Mouse (Mus musculus): ENCODE results near the gene Gm4881. TPM values are rescaled to one million over a fixed set of nuclear protein-coding genes. Genes with fewer than 3 reads are reported as not detected.

The Gm4881 gene
- polyA plus RNA-seq (2012; rRNA removed), result not detected in 2 replicates

DNA sequence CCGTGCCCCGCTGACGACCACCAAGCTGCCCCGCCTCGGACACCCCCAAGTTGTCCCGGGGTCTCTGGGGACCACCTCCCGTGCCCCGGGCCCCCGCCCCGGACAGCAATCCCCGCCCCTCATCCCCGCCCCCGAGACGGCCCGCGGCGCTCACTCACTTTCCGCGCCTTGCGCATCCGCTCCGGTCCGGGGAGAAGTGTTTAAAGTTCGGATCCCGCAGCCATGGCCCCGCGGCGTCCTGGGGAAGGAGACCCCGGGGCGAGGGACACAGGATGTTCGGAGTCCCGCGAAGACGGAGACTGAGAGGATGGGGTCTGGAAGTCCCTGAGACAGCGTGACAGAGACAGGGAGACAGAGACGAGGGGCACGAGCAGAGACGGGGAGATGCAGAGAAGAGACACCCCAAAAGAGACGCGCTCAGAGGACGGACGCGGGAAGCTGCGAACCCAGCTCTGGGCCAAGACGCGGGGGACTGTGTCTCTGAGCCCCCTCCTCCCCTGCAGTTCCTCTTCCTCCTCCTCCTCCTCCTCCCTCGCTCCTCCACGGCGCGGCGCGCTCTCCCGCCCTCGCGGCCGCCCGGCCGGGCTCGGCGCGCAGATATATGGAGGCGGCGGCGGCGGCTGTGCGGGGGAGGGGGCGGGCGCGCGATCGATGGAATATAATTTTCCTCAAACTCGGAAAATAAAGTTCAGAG, at the start of gene Gm4881:
Gm4881 (minus strand) TSS at position 238 of the 694 bp plus-strand sequence.
- no peak for DNase-seq (ENCODE audit: low read depth, low spot score)
- 2% methylated on average over 72 of the region's 72 CpGs for WGBS

DNA sequence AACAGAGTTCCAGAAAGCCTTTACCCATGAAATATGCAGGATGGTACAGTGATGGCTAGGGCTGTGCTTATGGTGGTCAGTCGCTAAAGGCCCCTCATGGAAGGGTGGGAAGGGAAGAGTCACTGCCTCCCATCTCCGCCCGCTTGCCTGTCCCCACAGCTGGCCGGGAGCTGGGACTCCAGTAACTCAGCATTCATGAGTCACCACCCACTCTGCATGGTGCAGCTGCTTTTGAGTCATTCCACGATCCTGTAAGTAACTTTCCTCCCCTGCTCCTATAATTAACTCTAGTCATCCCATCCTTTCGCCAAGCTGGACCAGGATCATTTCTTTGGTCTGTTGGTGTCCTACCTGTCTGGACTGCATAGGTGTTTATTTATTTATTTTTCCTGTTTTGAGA, 48.8 kb upstream of the Gm4881 start:
- DNase-seq (ENCODE audit: low read depth, low spot score), result no peak
- 50% methylated on average over 6 of the region's 6 CpGs for WGBS

DNA sequence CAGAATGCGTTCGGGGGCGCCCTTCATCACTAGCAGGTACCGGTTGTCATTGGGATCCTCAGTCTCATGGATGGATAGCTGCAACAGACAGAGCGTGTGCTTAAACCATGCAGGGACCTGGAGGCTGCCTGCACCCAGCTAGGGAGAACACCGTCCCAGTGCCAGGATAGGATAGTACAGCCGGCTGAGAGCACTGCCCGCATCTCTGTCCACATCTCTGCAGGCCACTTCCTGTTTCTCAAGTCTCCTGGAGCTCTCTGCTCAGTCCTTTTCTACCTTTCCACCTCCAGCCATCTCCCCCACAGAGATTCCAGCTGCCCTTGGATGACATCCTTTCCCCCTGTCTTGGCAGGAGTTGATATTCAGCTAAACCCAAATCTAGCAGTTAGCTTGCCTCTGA, 46.2 kb upstream of the Gm4881 start:
- no peak for DNase-seq (ENCODE audit: low read depth, low spot score)
- 79% methylated on average over 8 of the region's 8 CpGs for WGBS

DNA sequence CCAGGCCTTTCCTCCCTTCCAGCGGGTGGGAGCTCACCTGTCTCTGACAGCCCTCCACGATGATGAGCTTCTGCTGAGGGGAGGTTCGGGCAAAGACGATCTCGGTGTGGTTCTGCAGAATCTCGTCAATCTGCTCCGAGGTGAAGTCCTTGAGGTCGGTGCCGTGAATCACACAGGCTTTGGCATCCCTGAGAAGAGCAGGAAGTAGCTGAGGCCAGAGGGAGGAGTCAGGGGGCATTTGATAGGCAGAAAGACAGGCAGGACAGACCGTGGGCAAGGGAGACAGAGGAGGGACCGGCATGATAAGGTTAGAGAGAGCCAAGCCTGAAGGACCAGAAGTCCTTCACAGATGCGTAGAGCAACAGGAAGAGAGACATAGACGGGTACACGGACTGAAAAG, 43.6 kb upstream of the Gm4881 start:
- 72% methylated on average over 14 of the region's 14 CpGs for WGBS
- no peak for DNase-seq (ENCODE audit: low read depth, low spot score)

DNA sequence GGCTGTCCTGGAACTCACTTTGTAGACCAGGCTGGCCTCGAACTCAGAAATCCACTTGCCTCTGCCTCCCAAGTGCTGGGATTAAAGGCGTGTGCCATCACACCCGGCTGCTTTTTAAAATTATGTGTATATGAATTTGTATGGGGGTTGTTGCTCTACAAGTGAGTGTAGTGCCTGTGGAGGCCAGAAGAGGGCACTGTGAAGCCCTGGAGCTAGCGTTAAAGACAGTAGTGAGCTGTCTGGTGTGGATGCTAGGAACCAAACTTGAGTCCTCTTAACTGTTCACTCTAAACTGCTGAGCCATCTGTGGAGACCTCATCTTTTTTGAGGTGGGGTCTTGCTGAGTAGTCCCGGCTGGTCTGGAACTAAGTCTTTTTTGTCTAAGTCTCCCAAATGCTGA, 41.5 kb upstream of the Gm4881 start:
- DNase-seq (ENCODE audit: low read depth, low spot score), result no peak
- 65% methylated on average over 5 of the region's 5 CpGs for WGBS

DNA sequence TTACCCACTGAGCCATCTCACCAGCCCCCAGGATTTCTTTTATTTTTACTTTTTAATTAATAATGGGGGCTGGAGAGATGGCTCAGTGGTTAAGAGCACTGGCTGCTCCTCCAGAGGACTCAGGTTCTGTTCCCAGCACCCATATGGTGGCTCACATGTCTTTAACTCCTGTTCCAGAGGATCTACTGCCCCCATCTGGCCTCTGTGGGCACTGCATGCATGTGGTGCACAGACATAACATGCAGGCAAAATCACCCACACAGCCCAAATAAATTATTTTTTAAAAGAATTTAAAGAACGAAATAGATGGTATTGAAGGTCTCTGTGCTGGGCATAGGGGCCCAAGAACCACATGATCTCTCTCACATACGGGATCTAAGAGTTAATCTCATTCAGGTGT, 40.0 kb upstream of the Gm4881 start:
- WGBS, result 88% methylated on average over 2 of the region's 2 CpGs
- no peak for DNase-seq (ENCODE audit: low read depth, low spot score)

DNA sequence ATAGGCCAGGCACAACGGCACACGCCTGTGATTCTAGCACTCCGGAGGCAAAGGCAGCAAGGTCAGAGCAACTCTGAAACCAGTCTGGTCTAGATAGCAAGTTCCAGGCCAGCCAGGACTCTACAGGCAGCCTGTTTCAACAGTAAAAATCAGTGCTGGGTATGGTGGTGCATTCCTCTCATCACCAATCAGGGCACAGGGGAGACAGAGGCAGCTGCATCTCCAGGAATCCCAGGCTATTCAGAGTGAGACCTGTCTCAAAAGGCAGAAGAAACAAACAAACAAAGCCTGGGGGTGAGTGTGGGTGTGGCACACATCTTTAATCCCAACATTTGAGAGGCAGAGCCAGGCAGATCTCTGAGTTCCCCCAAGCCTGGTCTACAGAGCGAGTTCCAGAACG, 39.1 kb upstream of the Gm4881 start:
- 68% methylated on average over 5 of the region's 5 CpGs for WGBS
- no peak for DNase-seq (ENCODE audit: low read depth, low spot score)

DNA sequence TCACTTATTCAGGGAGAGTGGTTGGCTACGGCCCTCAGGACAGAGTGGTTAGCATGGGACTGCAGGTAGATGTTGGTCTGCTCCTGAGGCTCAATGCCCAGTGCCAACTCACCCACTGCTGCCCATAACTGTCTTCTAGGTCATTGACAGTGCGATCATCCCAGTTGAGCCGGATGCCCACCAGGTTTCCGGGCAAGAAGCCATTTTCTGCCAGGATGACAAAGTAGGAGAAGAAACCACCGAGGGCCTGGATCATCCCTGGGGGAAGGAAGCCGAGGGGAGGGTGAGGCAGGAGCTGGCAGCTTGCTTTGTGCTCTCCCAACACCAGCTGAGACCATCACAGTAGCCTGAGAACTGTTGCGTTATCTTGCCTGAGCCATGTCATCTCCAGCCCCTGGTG, 36.1 kb upstream of the Gm4881 start:
- 80% methylated on average over 7 of the region's 7 CpGs for WGBS

DNA sequence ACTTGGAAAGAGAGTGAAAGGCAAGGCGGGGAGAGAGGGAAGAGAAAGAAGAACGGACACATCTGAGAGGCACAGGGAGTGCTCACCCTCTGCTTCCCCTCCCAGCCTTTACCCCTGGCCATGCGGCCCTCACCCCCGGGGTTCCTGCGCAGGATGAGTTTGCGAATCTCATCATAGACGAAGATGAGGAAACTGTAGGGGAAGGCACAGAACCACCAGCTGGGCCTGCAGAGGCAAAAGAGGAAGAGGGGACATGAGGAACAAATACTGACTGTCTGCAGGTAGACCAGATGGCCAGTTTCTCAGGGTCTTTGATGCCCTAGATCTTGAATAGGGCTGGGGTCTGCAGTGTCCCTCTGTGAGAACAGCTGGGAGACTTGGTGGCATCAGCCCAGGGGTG, 34.5 kb upstream of the Gm4881 start:
- no peak for DNase-seq (ENCODE audit: low read depth, low spot score)
- 77% methylated on average over 7 of the region's 7 CpGs for WGBS

More for the DNA sequence above, 36.1 kb upstream of the Gm4881 start:
- no peak for DNase-seq (ENCODE audit: low read depth, low spot score)

DNA sequence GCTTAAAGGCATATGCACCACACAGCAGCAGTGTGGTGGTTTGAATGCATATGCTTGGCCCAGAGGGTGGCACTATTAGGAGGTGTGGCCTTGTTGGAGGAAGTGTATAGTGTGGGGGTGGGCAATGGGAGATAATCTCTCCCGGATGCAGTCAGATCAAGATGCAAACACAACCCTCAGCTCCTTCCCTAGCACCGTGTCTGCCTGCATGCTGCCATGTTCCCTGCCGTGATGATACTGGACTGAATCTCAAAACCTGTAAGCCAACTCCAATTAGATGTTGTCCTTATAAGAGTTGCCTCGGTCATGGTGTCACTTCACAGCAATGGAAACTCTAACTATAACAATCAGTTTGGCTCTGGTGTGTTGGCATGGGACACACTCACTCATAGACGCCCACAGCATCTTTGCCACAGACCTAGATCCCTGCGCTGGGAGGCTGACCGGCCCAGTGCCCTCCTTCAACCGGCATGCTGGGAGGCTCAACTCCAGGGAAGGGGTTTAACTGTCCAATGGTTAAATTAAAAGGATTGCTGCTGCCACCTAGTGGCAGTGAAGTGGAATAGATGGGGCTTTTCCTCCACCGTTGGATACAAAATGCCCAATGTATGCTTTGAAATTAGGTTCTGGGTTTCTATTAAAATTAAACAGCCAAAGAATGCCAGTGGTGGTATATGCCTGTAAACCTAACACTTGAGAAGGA, 30.8 kb upstream of the Gm4881 start:
- WGBS, result 32% methylated on average over 9 of the region's 9 CpGs
- peak; percentile 27 for DNase-seq (ENCODE audit: low read depth, low spot score)

DNA sequence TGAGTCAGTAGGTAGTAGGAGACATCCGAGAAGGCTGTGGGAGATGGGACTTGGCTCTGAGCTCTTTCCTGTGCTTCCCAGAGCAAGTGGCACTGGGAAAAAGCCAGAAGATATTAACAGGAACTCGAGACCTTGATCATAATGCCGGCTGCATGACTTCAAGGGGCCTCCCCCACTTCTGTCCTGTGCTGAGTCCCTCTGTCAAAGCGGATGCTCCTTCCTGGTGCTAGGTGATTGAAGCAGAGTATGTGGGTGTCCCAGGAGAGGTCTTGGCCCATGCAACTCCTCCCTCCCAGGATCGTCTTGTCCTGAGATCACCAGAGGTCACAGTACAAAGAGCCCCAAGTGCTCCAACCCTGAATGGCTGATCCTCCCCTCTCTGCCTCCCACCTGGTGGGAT, 29.6 kb upstream of the Gm4881 start:
- WGBS, result 82% methylated on average over 5 of the region's 5 CpGs

DNA sequence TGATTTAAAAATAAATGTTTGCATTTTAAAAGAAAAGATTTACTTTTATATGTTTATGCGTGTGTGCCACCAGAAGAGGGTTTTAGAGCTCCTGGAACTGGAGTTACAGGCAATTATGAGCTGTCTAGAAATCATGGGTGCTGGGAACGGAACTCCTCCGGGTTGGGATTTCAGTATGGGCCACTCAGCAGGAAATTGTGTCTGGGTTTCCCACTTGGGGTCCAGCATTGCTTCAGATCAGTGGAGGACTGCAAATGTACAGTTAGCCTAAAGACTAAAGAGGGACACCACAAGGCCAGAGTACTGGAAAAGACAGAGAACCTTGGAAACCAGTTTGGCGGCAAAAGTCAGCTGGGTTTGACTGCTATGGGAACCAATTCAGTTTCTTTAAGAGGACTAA, 28.9 kb upstream of the Gm4881 start:
- WGBS, result 80% methylated on average over 4 of the region's 4 CpGs
- DNase-seq (ENCODE audit: low read depth, low spot score), result no peak

More for the DNA sequence above, 29.6 kb upstream of the Gm4881 start:
- no peak for DNase-seq (ENCODE audit: low read depth, low spot score)

DNA sequence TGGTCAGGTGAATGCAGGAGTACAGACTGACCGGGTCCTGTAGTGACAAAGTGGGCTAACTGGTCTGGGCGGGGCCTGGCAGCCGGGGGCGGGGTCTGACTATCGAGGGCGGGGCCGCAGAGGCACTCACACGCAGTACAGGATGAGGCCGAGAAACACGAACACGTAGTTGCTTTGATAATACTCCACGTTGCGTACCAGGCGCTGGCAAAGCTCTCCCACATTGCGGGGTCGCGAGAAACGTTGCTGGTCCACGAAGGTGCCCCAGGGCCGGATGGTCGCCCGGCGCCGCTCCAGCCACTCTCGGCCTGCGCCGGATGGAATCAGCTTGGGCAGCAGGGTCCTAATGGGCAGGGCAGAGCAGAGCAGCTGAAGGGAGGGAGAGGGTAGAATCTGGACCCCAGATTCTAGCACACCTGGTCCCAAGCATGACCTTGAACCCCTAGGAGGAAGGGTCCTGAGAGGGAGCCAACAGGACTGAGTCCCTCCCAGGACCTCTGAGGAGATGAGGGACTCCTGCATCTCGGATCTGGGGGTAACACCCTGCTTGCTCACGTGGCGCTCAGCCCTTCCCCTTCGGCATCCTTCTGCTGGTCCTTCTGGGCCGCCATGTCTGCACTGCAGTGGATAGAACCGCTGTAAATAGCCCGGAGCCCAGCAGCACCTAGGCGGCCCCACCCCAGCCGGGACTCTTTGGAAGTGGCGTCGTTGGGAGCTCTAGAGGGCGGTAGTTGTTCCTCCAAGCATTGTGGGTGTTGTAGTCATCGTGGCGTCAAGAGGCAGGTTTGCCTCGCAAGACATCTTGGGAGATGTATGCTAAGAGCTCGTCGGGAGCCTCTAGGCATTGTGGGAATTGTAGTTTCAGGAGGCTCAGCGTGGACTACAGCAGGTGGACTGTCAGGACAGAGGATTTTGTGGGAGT, 27.9 kb upstream of the Gm4881 start, which contains the start of gene Rabac1:
Rabac1 (minus strand) TSS at position 783 of the 922 bp plus-strand sequence.
- under 1% methylated on average over 45 of the region's 45 CpGs for WGBS
- peak; percentile 98 for DNase-seq (ENCODE audit: low read depth, low spot score)

DNA sequence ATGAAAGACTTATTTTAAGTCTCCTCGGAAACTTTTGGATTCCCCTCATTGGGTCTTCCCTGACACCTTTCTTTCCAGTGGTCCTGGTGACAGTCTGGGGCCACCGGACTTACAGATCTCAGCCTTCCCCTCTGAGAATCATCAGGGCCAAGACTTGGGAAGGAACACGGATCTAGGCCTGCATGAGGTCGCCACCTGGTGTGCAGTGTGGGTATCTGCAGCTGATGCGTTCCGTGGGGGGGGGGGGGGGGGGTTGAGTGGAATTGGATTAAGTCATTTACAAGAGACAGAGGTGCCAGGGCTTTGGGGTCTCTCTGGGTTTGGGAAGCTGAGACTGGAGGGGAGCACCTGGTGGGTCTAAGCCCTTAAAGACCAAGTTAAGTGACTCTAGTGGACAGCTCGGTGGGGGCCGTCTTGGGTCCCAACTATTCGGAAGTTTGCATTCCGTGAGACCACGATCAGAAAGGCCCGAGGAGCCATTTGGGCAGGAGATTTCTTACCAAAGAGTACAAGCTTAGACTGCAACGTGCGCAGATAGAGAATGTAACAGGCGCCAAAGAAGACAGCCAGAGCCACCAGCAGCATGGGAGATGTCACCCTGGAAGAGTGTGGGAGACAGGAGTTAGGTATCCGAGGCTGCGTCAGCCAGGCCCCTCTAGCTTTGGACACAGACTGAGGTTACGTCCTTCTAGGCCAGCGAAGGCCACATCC, 27.1 kb upstream of the Gm4881 start:
- peak; percentile 13 for DNase-seq (ENCODE audit: low read depth, low spot score)
- 7% methylated on average over 19 of the region's 19 CpGs for WGBS

DNA sequence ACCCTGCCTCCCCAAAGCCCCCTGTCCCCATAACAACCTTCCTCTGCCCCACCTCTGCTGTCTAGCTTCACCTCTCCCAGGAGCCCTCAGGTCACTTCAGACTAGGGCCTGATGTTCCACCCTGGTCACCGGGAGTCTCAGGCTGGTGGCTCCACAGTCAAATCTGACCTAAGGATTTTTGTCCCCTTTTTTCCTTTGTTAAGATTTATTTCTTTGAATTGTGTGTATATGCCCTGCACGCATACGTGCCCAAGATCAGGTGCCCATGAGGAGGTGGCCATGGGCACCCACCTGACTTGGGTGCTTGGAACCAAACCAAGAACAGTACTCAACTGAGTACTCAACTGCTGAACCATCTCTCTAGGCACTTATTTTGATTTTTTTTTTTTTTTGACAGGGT, 26.0 kb upstream of the Gm4881 start:
- 97% methylated on average over 3 of the region's 3 CpGs for WGBS
- no peak for DNase-seq (ENCODE audit: low read depth, low spot score)

DNA sequence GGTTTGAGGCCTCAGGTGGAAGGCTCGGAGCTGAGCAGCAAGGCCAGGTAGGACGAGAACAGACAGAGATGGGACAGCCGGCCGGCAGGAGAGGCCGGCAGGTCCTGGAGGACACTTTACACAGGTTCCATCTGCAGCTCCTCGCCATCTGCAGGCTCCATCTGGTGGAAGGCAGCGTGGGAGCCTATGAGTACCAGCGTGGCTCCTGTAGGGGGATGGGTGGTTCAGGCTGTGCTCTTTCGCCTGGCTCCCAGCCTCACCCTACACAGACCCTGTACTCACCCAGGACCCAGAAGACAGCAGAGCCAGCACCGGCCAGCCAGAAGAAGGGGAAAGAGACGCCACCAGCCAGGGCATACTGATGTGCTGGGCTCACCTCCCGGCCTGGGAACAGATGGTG, 25.5 kb upstream of the Gm4881 start:
- no peak for DNase-seq (ENCODE audit: low read depth, low spot score)
- WGBS, result 87% methylated on average over 12 of the region's 12 CpGs

DNA sequence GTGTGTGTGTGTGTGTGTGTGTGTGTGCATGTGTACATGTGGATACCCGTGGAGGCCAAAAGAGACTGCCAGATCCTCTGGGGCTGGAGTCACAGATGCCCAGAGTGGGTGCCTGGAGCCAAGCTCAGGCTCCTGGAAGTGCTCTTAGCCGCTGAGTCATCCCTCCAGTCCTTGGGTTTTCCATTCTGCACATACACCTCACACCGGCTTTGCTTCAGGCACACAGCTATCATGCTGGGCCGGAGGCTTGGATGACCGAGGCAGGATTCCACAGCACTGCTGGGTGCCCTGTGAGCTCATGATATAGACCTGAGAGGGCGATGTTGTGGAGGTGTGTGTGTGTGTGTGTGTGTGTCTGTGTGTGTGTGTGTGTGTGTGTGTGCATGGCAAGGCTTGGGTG, 24.2 kb upstream of the Gm4881 start:
- WGBS, result 72% methylated on average over 6 of the region's 6 CpGs
- DNase-seq (ENCODE audit: low read depth, low spot score), result no peak

DNA sequence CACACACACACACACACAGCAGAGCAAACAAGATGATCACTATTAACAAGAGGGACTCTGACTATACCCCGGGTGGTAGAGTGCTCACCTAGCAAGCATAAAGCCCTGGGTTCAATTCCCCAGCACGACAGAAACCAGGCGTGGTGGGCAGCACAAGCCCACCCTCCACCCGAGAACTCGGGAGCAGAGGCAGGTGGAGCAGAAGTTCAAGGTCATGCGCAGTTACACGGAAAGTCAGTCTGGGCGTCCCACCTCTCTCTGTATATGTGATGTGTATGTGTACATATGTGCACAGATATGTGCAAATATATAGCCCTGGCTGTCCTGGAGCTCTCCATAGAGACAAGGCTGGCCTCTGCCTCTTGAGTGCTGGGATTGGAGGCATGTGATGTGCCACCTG, 23.7 kb upstream of the Gm4881 start:
- DNase-seq (ENCODE audit: low read depth, low spot score), result no peak
- WGBS, result 70% methylated on average over 8 of the region's 8 CpGs

DNA sequence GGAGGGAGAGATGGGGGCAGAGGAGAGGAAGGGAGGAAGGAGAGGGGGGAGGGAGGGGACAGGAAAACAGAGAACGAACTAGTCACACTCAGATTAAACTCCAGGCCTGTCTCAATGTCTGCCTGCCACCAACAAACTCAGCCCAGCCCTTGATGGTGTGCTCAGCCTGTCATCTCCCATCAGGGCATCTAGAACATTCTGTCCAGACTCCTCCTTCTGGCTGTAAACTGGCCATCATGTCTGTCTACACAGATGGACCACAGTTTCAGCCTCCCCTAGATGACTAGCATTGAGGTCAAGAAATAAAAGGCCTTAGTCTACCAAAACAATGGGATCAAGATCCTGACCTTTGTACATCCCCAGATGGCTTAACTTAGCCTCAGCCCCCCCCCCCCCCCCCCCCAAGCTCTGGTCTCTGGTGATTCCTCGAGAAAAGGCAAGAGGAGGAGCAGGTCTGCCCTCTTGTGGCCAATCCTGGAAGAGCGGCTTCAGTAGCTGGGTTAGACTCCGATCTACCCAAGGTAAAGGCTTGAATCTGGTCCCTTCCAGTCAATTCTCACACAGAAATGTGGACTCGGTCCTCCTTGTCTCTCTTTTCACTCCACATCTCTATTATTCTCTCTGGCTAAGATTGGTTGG, 20.7 kb upstream of the Gm4881 start:
- WGBS, result 13% methylated on average over 5 of the region's 5 CpGs
- DNase-seq (ENCODE audit: low read depth, low spot score), result peak; percentile 36
